Mouse (Mus musculus) small intestine, adult 2 months (tissue): ENCODE measurements around the gene Crebbp.

ENCODE experiments used
- CTCF ChIP-seq: fragments of 200-500 bp; IDR thresholded peaks from 2 replicates; pipeline ENCODE4 v1.5.1; 2012; ENCODE audit warnings: low read depth, mild to moderate bottlenecking, control low read depth, inconsistent platforms, low read length, moderate library complexity, mixed read lengths; ENCODE audit not compliant: insufficient replicate concordance, insufficient read length; ENCODE audit errors: extremely low read depth
- POLR2A ChIP-seq: fragments of 200-500 bp; IDR thresholded peaks from 2 replicates; pipeline ENCODE4 v1.6.1; 2012; ENCODE audit warnings: low read depth, mild to moderate bottlenecking, control low read depth, inconsistent platforms, low read length, moderate library complexity

- TF ChIP-seq CTCF = no peak
- TF ChIP-seq POLR2A = no peak
These were observed 172.2 kb downstream of the Crebbp start for GRCm38 (mm10) chr16:4041646-4042045.
